Mouse (Mus musculus): ENCODE data around the gene Asic5. TPM values are rescaled to one million over a fixed set of nuclear protein-coding genes. Genes with fewer than 3 reads are reported as not detected.

Asic5 gene
- polyA plus RNA-seq, 1 experiment from 2014 or later, result 0.12 TPM

- Histone ChIP-seq H3K4me3 (replicated peaks) (no peak within 1 kb of the TSS), H3K4me1 (replicated peaks) (no peaks in the 10 kb centered on the region), H3K9me3 (no peaks in the 10 kb centered on the region), H3K27ac (no peak within 1 kb of the TSS), H3K27me3 (no peaks in the 10 kb centered on the region), H3K9ac (replicated peaks) (no peak within 1 kb of the TSS), H3K36me3 (no peaks in the 10 kb centered on the region), H3K4me2 (replicated peaks) (no peak within 1 kb of the TSS)
- ATAC-seq, result no peak
Measured at GRCm38 (mm10) chr3:81976102-81976501, 6.0 kb upstream of the Asic5 start, which contains the start of gene Tdo2. Gene Tdo2 (minus strand): TSS chr3:81976202.

GRCm38 (mm10) chr3:81981576-81981975, 514 bp upstream of the Asic5 start:
- Histone ChIP-seq H3K27me3 (no peaks in the 10 kb centered on the region), H3K4me2 (replicated peaks) (no peak overlapping the region), H3K27ac (no peak overlapping the region), H3K4me3 (replicated peaks) (no peak overlapping the region), H3K36me3 (no peaks in the 10 kb centered on the region), H3K4me1 (replicated peaks) (0 out of 2 replicates have a peak, but pooled peaks cover 2% of the 10 kb centered on the region), H3K9me3 (no peaks in the 10 kb centered on the region), H3K9ac (replicated peaks) (no peak overlapping the region)
- ATAC-seq, result no peak
- WGBS, result 94% methylated on average over 5 of the region's 5 CpGs

- Histone ChIP-seq H3K4me2 (replicated peaks) (no peak overlapping the region), H3K27ac (no peak overlapping the region), H3K4me1 (replicated peaks) (0 out of 2 replicates have a peak, but pooled peaks cover 2% of the 10 kb centered on the region), H3K36me3 (no peaks in the 10 kb centered on the region), H3K9ac (replicated peaks) (no peak overlapping the region), H3K9me3 (no peaks in the 10 kb centered on the region), H3K4me3 (replicated peaks) (no peak overlapping the region), H3K27me3 (no peaks in the 10 kb centered on the region)
- ATAC-seq, result no peak
- 81% methylated on average over 8 of the region's 8 CpGs for WGBS
Measured at GRCm38 (mm10) chr3:81983120-81983895, 1.2 kb downstream of the Asic5 start.

GRCm38 (mm10) chr3:81985100-81985499, 3.0 kb downstream of the Asic5 start:
- WGBS, result 62% methylated on average over 1 of the region's 1 CpGs
- no peak for ATAC-seq
- Histone ChIP-seq H3K9me3 (no peaks in the 10 kb centered on the region), H3K27me3 (no peaks in the 10 kb centered on the region), H3K4me2 (replicated peaks) (no peak overlapping the region), H3K36me3 (no peaks in the 10 kb centered on the region), H3K9ac (replicated peaks) (no peak overlapping the region), H3K4me3 (replicated peaks) (no peak overlapping the region), H3K27ac (no peak overlapping the region), H3K4me1 (replicated peaks) (0 out of 2 replicates have a peak, but pooled peaks cover 2% of the 10 kb centered on the region)

GRCm38 (mm10) chr3:81986103-81986502, 4.0 kb downstream of the Asic5 start:
- Histone ChIP-seq H3K4me1 (replicated peaks) (0 out of 2 replicates have a peak, but pooled peaks cover 2% of the 10 kb centered on the region), H3K4me3 (replicated peaks) (no peak overlapping the region), H3K9me3 (no peaks in the 10 kb centered on the region), H3K9ac (replicated peaks) (no peak overlapping the region), H3K36me3 (no peaks in the 10 kb centered on the region), H3K27me3 (no peaks in the 10 kb centered on the region), H3K4me2 (replicated peaks) (no peak overlapping the region), H3K27ac (no peak overlapping the region)
- ATAC-seq, result no peak
- 98% methylated on average over 2 of the region's 2 CpGs for WGBS

GRCm38 (mm10) chr3:81987628-81988027, 5.5 kb downstream of the Asic5 start:
- Histone ChIP-seq H3K4me2 (replicated peaks) (no peak overlapping the region), H3K27me3 (no peaks in the 10 kb centered on the region), H3K9ac (replicated peaks) (no peak overlapping the region), H3K4me3 (replicated peaks) (no peak overlapping the region), H3K4me1 (replicated peaks) (0 out of 2 replicates have a peak, but pooled peaks cover 2% of the 10 kb centered on the region), H3K9me3 (no peaks in the 10 kb centered on the region), H3K36me3 (no peaks in the 10 kb centered on the region), H3K27ac (no peak overlapping the region)
- 90% methylated on average over 3 of the region's 3 CpGs for WGBS
- no peak for ATAC-seq

- H3K27ac ChIP-seq, result no peak overlapping the region
- H3K9ac ChIP-seq (replicated peaks), result no peak overlapping the region
- 0 out of 2 replicates have a peak, but pooled peaks cover 2% of the 10 kb centered on the region for H3K4me1 ChIP-seq (replicated peaks)
- H3K4me3 ChIP-seq (replicated peaks), result no peak overlapping the region
- H3K9me3 ChIP-seq, result no peaks in the 10 kb centered on the region
- WGBS, result 45% methylated on average over 2 of the region's 2 CpGs
- H3K36me3 ChIP-seq, result no peaks in the 10 kb centered on the region
- H3K4me2 ChIP-seq (replicated peaks), result no peak overlapping the region
- H3K27me3 ChIP-seq, result no peaks in the 10 kb centered on the region
- no peak for ATAC-seq
Measured at GRCm38 (mm10) chr3:81989692-81990141, 7.6 kb downstream of the Asic5 start.

GRCm38 (mm10) chr3:81990531-81990930, 8.4 kb downstream of the Asic5 start:
- Histone ChIP-seq H3K27ac (no peak overlapping the region), H3K4me2 (replicated peaks) (no peak overlapping the region), H3K9me3 (no peaks in the 10 kb centered on the region), H3K4me1 (replicated peaks) (no peaks in the 10 kb centered on the region), H3K36me3 (no peaks in the 10 kb centered on the region), H3K27me3 (no peaks in the 10 kb centered on the region), H3K9ac (replicated peaks) (no peak overlapping the region), H3K4me3 (replicated peaks) (no peak overlapping the region)
- 71% methylated on average over 3 of the region's 3 CpGs for WGBS
- no peak for ATAC-seq

- Histone ChIP-seq H3K4me3 (replicated peaks) (no peak overlapping the region), H3K27ac (no peak overlapping the region), H3K9ac (replicated peaks) (no peak overlapping the region), H3K27me3 (no peaks in the 10 kb centered on the region), H3K4me1 (replicated peaks) (no peaks in the 10 kb centered on the region), H3K36me3 (no peaks in the 10 kb centered on the region), H3K9me3 (no peaks in the 10 kb centered on the region), H3K4me2 (replicated peaks) (no peak overlapping the region)
- ATAC-seq, result no peak
- WGBS, result 36% methylated on average over 4 of the region's 4 CpGs
Measured at GRCm38 (mm10) chr3:81995371-81995770, 13.3 kb downstream of the Asic5 start.

GRCm38 (mm10) chr3:81995988-81996387, 13.9 kb downstream of the Asic5 start:
- no peak overlapping the region for H3K4me3 ChIP-seq (replicated peaks)
- H3K9me3 ChIP-seq, result no peaks in the 10 kb centered on the region
- 0% methylated on average over 1 of the region's 1 CpGs for WGBS
- no peaks in the 10 kb centered on the region for H3K27me3 ChIP-seq
- H3K9ac ChIP-seq (replicated peaks), result no peak overlapping the region
- H3K4me1 ChIP-seq (replicated peaks), result no peaks in the 10 kb centered on the region
- no peak overlapping the region for H3K4me2 ChIP-seq (replicated peaks)
- no peak overlapping the region for H3K27ac ChIP-seq
- no peak for ATAC-seq
- no peaks in the 10 kb centered on the region for H3K36me3 ChIP-seq

GRCm38 (mm10) chr3:82007002-82007401, 24.9 kb downstream of the Asic5 start:
- Histone ChIP-seq H3K4me2 (replicated peaks) (no peak overlapping the region), H3K27me3 (no peaks in the 10 kb centered on the region), H3K4me1 (replicated peaks) (no peaks in the 10 kb centered on the region), H3K4me3 (replicated peaks) (no peak overlapping the region), H3K27ac (no peak overlapping the region), H3K9me3 (no peaks in the 10 kb centered on the region), H3K9ac (replicated peaks) (no peak overlapping the region), H3K36me3 (no peaks in the 10 kb centered on the region)
- ATAC-seq, result no peak
- WGBS, result 93% methylated on average over 1 of the region's 1 CpGs

GRCm38 (mm10) chr3:82014148-82014703, 32.1 kb downstream of the Asic5 start:
- H3K4me2 ChIP-seq (replicated peaks), result no peak overlapping the region

More at GRCm38 (mm10) chr3:82014148-82014703, 32.1 kb downstream of the Asic5 start:
- Histone ChIP-seq H3K27ac (no peak overlapping the region), H3K27me3 (no peaks in the 10 kb centered on the region), H3K36me3 (no peaks in the 10 kb centered on the region), H3K4me3 (replicated peaks) (no peak overlapping the region), H3K4me1 (replicated peaks) (no peaks in the 10 kb centered on the region), H3K9me3 (no peaks in the 10 kb centered on the region), H3K9ac (replicated peaks) (no peak overlapping the region)
- WGBS, result 44% methylated on average over 7 of the region's 7 CpGs
- ATAC-seq, result 0 out of 2 replicates have a peak, but pooled peaks have one; percentile 48

Measured in midbrain, embryonic 13.5 days (tissue).